18 mouse cellular contexts compared by ENCODE assay signal in the genomic region with DNA sequence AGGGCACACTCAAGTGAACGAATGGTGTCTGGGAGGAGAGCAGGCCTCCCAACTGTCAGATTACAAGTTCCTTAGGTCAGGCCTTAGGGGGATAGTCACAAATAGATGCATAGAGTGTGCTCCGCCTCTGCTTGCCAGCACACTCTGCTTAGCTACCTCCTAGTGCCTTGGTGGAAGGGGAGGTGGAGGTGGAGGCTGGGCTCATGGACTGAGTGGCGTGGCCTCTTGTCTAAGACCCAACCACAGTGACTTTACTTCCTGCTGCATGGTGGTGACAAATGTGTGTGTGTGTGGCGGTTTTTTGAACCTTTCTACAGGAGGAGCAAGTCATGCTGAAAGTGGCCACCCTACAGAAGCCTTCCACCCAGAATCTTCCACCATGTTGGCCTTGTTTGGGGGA. TPM values are rescaled to one million over a fixed set of nuclear protein-coding genes. Genes with fewer than 3 reads are reported as not detected.
DNase-seq lines count a peak whose midpoint lies in the region; ATAC-seq and TF ChIP-seq lines count a peak whose summit lies in the region.
"Had no signal": no experiment of that assay in that cellular context is flagged by ENCODE, and none has a peak within 500 bp of the region (broad histone marks: within the 10 kb centered on the region; RNA-seq: fewer than 3 reads in every experiment).

No protein-coding gene starts in this region.

- H3K9ac ChIP-seq in liver, embryonic 14.5 days (replicated peaks) = no peak overlapping the region
- no peak overlapping the region for H3K9ac ChIP-seq in midbrain, embryonic 16.5 days (ENCODE audit: low read depth, low read length)
- H3K9ac ChIP-seq: embryonic facial prominence, embryonic 12.5 days; intestine, embryonic 15.5 days; lung, embryonic 14.5 days; midbrain, embryonic 13.5 days; neural tube, embryonic 12.5 days had no signal

- TF ChIP-seq POLR2A in thymus, adult 2 months (IDR thresholded peaks at IDR 0.05; ENCODE audit: control insufficient read depth, extremely low read depth, insufficient read depth, low read length, poor library complexity) = no peak

- H3K9me3 ChIP-seq in liver, embryonic 14.5 days (ENCODE audit: control insufficient read depth, low read length) = no peaks in the 10 kb centered on the region
- H3K9me3 ChIP-seq in midbrain, embryonic 16.5 days (replicated peaks; ENCODE audit: control insufficient read depth, low read length, poor library complexity, severe bottlenecking) = no peaks in the 10 kb centered on the region
- H3K9me3 ChIP-seq: embryonic facial prominence, embryonic 12.5 days; intestine, embryonic 15.5 days; limb, embryonic 10.5 days; midbrain, embryonic 13.5 days; neural tube, embryonic 12.5 days had no signal

- no peak for TF ChIP-seq CTCF in thymus, adult 2 months (IDR thresholded peaks at IDR 0.05; ENCODE audit: borderline replicate concordance, control insufficient read depth, extremely low read depth, insufficient read depth, low read length, poor library complexity)
- no peak for TF ChIP-seq CTCF in liver, embryonic 14.5 days (IDR thresholded peaks at IDR 0.05; ENCODE audit: low read depth)

- H3K36me3 ChIP-seq in thymus, adult 2 months (ENCODE audit: control insufficient read depth, insufficient read depth, low read length) = peaks cover 29% of the 10 kb centered on the region
- peaks cover 33% of the 10 kb centered on the region for H3K36me3 ChIP-seq in liver, embryonic 14.5 days (replicated peaks; ENCODE audit: control insufficient read depth, insufficient read depth, low read depth)
- H3K36me3 ChIP-seq in midbrain, embryonic 16.5 days (ENCODE audit: control insufficient read depth, insufficient read depth, low read length) = peaks cover 7% of the 10 kb centered on the region

- WGBS in thymus, adult 2 months = 26% methylated on average over 4 of the region's 4 CpGs
- WGBS in liver, embryonic 14.5 days (ENCODE audit: insufficient replicate concordance) = 52% methylated on average over 4 of the region's 4 CpGs
- 84% methylated on average over 4 of the region's 4 CpGs for WGBS in midbrain, embryonic 16.5 days

- H3K27ac ChIP-seq in thymus, adult 2 months (ENCODE audit: control insufficient read depth, insufficient read depth, low read length) = peak overlapping the region; percentile 31; the same call in 1 of the 2 replicates
- no peak overlapping the region for H3K27ac ChIP-seq in liver, embryonic 14.5 days
- H3K27ac ChIP-seq in midbrain, embryonic 16.5 days (ENCODE audit: low read length) = no peak overlapping the region
- H3K27ac ChIP-seq: embryonic facial prominence, embryonic 12.5 days; intestine, embryonic 15.5 days; limb, embryonic 10.5 days; midbrain, embryonic 13.5 days; neural tube, embryonic 12.5 days had no signal

- no peak for TF ChIP-seq EP300 in liver, embryonic 14.5 days (IDR thresholded peaks at IDR 0.05; ENCODE audit: low read depth)

- no peaks in the 10 kb centered on the region for H3K27me3 ChIP-seq in thymus, adult 2 months (ENCODE audit: control insufficient read depth, insufficient read depth, low read length)
- H3K27me3 ChIP-seq in liver, embryonic 14.5 days (ENCODE audit: control insufficient read depth, insufficient read depth, low read length) = no peaks in the 10 kb centered on the region
- H3K27me3 ChIP-seq in midbrain, embryonic 16.5 days (ENCODE audit: control insufficient read depth, insufficient read depth, low read depth, low read length) = no peaks in the 10 kb centered on the region
- H3K27me3 ChIP-seq: embryonic facial prominence, embryonic 12.5 days; intestine, embryonic 15.5 days; midbrain, embryonic 13.5 days; neural tube, embryonic 12.5 days had no signal

- peak; percentile 4 for DNase-seq in thymus, adult 2 months
- no peak for DNase-seq in thymus, postnatal 25 days
- DNase-seq in liver, embryonic 14.5 days (ENCODE audit: low read depth in 3 of 3, low spot score in 3 of 3) = no peak
- DNase-seq in natural killer cell, adult 2 months (ENCODE audit: low spot score in 2 of 2) = peak; percentile 24 to 29
- no peak for DNase-seq in urinary bladder, adult 18-20 months (ENCODE audit: low spot score in 2 of 2)
- DNase-seq: adrenal gland, adult 2 months; cerebellum, postnatal 25 days; kidney, postnatal 10 days; layer of hippocampus, adult 9-11 months; lung, embryonic 14.5 days had no signal

- ATAC-seq in common myeloid progenitor, adult 5-6 weeks (replicated peaks; ENCODE audit: low read depth, poor library complexity, severe bottlenecking) = peak; percentile 91
- 0 out of 2 replicates have a peak, but pooled peaks have one; percentile 13 for ATAC-seq in liver, embryonic 14.5 days (ENCODE audit: insufficient read depth)
- ATAC-seq in midbrain, embryonic 16.5 days = no peak
- ATAC-seq: intestine, embryonic 15.5 days; midbrain, embryonic 13.5 days had no signal

- H3K4me1 ChIP-seq in thymus, adult 2 months (replicated peaks; ENCODE audit: control insufficient read depth, insufficient read depth, low read length) = peaks cover 16% of the 10 kb centered on the region
- 0 out of 4 replicates have a peak, but pooled peaks cover 0 to 6% of the 10 kb centered on the region in 2 experiments for H3K4me1 ChIP-seq in liver, embryonic 14.5 days (replicated peaks; ENCODE audit: control insufficient read depth in 2 of 2, insufficient read depth in 2 of 2, low read length in 1 of 2)
- no peaks in the 10 kb centered on the region for H3K4me1 ChIP-seq in midbrain, embryonic 16.5 days (ENCODE audit: control insufficient read depth, insufficient read depth, low read length)
- H3K4me1 ChIP-seq: embryonic facial prominence, embryonic 12.5 days; intestine, embryonic 15.5 days; limb, embryonic 10.5 days; midbrain, embryonic 13.5 days; neural tube, embryonic 12.5 days had no signal

- no peak overlapping the region for H3K4me2 ChIP-seq in liver, embryonic 14.5 days (ENCODE audit: low read depth)
- H3K4me2 ChIP-seq in midbrain, embryonic 16.5 days (ENCODE audit: low read length) = no peak overlapping the region
- H3K4me2 ChIP-seq: embryonic facial prominence, embryonic 12.5 days; intestine, embryonic 15.5 days; lung, embryonic 14.5 days; midbrain, embryonic 13.5 days; neural tube, embryonic 12.5 days had no signal

- no peak overlapping the region for H3K4me3 ChIP-seq in thymus, adult 2 months (ENCODE audit: control insufficient read depth, insufficient read depth, low read length)
- H3K4me3 ChIP-seq in liver, embryonic 14.5 days (ENCODE audit: insufficient read depth in 1 of 2, low read depth in 2 of 2, low read length in 2 of 2) = no peak overlapping the region
- no peak overlapping the region for H3K4me3 ChIP-seq in midbrain, embryonic 16.5 days (ENCODE audit: low read depth, low read length)
- H3K4me3 ChIP-seq: embryonic facial prominence, embryonic 12.5 days; intestine, embryonic 15.5 days; limb, embryonic 10.5 days; midbrain, embryonic 13.5 days; neural tube, embryonic 12.5 days had no signal

RNA-seq across cellular contexts. Expression of a gene that starts 10.6 kb away (rescaled TPM):
- 0.59 and 0.65 TPM in 2 replicates for polyA plus RNA-seq in thymus, adult 2 months (2012; rRNA removed)
- 3.4 TPM in 1 of 2 replicates, not detected in the other for total RNA-seq in common myeloid progenitor, adult 5-6 weeks (2017)
- 0.06 and 0.58 TPM in 2 replicates for polyA plus RNA-seq in liver, embryonic 14.5 days (2012; rRNA removed)
- polyA plus RNA-seq in liver, embryonic 14.5 days (2014; fragmentation: Nextera tagmentation; extraction: Ambion mirVana) = 0.40 and 0.74 TPM in 2 replicates
- polyA plus RNA-seq in midbrain, embryonic 16.5 days (2015; fragmentation: Nextera tagmentation; extraction: Ambion mirVana) = 2.3 and 3.2 TPM in 2 replicates
- polyA plus RNA-seq: testis, adult 2 months had no signal

RNA-seq across cellular contexts. Expression of a gene that starts 32.6 kb away (rescaled TPM):
- 5.9 and 8.2 TPM in 2 replicates for polyA plus RNA-seq in thymus, adult 2 months (2012; rRNA removed)
- total RNA-seq in common myeloid progenitor, adult 5-6 weeks (2017) = 0.73 TPM in 1 of 2 replicates, not detected in the other
- 1.5 and 1.6 TPM in 2 replicates for polyA plus RNA-seq in liver, embryonic 14.5 days (2012; rRNA removed)
- polyA plus RNA-seq in liver, embryonic 14.5 days (2014; fragmentation: Nextera tagmentation; extraction: Ambion mirVana) = 1.5 and 1.6 TPM in 2 replicates
- polyA plus RNA-seq in midbrain, embryonic 16.5 days (2015; fragmentation: Nextera tagmentation; extraction: Ambion mirVana) = 0.82 and 0.85 TPM in 2 replicates

RNA-seq across cellular contexts. Expression of a gene that starts 45.4 kb away (rescaled TPM):
- 121 and 131 TPM in 2 replicates for polyA plus RNA-seq in thymus, adult 2 months (2012; rRNA removed)
- total RNA-seq in common myeloid progenitor, adult 5-6 weeks (2017) = 81.4 and 94.2 TPM in 2 replicates
- polyA plus RNA-seq in liver, embryonic 14.5 days (2012; rRNA removed) = 30.3 and 37.8 TPM in 2 replicates
- polyA plus RNA-seq in liver, embryonic 14.5 days (2014; fragmentation: Nextera tagmentation; extraction: Ambion mirVana) = 33.2 and 36.1 TPM in 2 replicates
- polyA plus RNA-seq in midbrain, embryonic 16.5 days (2015; fragmentation: Nextera tagmentation; extraction: Ambion mirVana) = 23.2 TPM in 2 replicates

RNA-seq across cellular contexts. Expression of a gene that starts 46.5 kb away (rescaled TPM):
- polyA plus RNA-seq in thymus, adult 2 months (2012; rRNA removed) = 0.75 and 0.93 TPM in 2 replicates
- total RNA-seq in common myeloid progenitor, adult 5-6 weeks (2017) = 1.1 TPM in 1 of 2 replicates, not detected in the other
- 0.26 and 0.35 TPM in 2 replicates for polyA plus RNA-seq in liver, embryonic 14.5 days (2012; rRNA removed)
- polyA plus RNA-seq in liver, embryonic 14.5 days (2014; fragmentation: Nextera tagmentation; extraction: Ambion mirVana) = 0.11 and 0.21 TPM in 2 replicates
- 1.6 and 2.1 TPM in 2 replicates for polyA plus RNA-seq in midbrain, embryonic 16.5 days (2015; fragmentation: Nextera tagmentation; extraction: Ambion mirVana)

Comparison
In these comparisons a context has a peak if more than half of its experiments do, and no peak if none do; other contexts are left out.
1. DNase-seq: peak in thymus, adult 2 months (single experiment) and natural killer cell, adult 2 months (2 of 2); none in thymus, postnatal 25 days (single experiment), liver, embryonic 14.5 days (0 of 3) and urinary bladder, adult 18-20 months (0 of 2).